Mouse (Mus musculus): ENCODE measurements around the gene Gtpbp2.
A peak's percentile ranks its signal among the peaks of the same experiment; 100 is the strongest.

Gtpbp2 gene

DNA sequence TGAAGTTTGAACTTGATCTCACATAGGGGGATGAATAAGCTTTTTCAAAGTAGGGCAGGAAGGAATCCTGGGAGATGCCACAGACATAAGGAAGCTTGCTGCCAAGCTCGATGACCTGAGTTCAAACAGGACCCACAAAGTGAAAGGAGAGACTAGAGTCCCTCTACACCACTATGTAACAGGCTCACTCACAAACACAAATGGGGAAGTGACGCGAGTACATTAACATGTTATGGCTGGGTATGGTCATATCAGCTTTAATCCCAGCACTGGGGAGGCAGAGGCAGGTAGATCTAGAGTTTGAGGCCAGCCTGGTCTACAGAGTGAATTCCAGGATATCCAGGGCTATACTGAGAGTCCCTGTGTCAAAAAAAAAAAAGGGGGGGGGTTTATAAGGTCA, 6.5 kb upstream of the Gtpbp2 start:
- DNase-seq (ENCODE audit: low spot score): no peak

DNA sequence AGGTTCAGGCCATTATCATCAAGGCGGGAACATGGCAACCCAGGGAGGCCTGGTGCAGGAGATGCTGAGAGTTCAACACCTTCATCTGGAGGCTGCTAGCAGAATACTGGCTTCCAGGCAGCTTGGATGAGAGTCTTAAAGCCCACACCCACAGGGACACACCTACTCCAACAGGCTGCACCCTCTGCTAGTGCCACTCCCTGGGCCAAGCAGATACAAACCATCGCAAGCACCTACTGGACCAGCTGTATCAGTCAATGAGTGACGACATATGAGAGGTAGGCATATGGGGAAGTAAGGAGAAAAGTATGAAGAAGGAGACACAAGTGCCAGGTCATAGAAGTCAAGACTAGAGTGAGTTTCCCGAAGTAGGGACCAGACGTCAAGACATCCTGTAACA, 4.2 kb upstream of the Gtpbp2 start:
- DNase-seq (ENCODE audit: low spot score): no peak

DNA sequence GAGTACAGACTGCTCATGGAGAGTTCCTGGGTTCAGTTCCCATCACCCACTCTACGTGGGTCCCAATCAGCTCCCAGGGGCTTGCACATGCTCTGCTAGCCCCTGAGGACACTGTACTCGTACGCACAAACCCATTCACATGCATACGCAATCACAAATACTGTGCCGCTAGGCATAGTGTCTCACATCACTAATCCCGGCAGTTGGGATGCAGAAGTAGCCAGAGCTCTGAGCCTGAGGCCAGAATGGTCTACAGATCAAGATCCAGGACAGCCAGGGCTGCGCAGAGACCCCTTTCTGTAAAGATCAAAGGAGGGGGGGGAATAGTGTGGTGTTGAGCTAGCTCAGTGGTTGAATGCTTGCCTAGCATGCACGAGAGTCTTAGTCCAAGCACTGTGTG, 3.7 kb upstream of the Gtpbp2 start:
- no peak for DNase-seq (ENCODE audit: low spot score)

DNA sequence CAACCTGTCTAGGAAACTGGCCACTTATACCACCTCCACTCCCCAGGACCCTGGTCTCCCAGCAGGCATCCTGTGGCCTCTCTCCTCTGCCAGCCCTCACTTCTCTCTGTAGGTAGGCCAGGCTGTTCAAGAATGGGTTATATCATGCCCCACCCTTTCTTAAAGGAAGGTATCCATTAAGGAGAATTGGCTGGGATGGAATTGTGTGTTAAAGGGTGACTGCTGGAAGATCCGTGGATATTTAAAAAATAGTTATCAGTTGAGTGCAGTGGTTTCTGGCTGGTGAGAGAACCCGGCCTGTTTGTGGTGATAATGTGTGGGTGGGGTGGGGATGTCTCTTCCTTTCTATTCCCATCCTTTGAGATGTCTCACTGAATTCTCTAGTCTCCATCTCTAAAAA, 1.6 kb upstream of the Gtpbp2 start:
- DNase-seq (ENCODE audit: low spot score): no peak

DNA sequence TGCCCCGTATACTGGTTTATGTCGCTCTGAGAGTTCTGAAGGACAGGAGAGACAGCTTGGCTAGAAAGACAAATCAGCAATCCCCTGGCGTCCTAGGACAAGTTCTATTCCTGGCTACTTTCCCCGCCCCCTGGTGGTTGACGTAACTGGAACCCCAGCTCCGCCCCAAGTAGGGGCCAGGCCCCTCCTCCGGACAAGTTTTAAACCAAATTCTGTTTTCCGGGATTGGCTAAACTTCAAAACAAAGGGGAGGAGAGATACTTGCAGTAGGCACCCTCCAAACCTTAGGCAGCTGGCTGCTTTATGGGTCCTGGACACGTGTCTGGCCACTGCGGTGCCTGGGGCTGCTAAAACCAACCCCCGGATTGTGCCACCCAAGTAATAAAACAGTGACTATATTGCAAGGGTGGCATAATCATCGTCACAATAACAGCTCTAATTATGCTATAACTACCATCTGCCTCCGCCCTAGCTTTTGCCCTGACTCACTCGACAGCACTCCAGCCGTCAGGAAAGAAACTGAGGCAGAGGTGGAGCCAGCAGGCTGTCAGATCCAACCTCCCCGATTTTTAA, 656 bp upstream of the Gtpbp2 start:
- DNase-seq (ENCODE audit: low spot score): peak; percentile 69

DNA sequence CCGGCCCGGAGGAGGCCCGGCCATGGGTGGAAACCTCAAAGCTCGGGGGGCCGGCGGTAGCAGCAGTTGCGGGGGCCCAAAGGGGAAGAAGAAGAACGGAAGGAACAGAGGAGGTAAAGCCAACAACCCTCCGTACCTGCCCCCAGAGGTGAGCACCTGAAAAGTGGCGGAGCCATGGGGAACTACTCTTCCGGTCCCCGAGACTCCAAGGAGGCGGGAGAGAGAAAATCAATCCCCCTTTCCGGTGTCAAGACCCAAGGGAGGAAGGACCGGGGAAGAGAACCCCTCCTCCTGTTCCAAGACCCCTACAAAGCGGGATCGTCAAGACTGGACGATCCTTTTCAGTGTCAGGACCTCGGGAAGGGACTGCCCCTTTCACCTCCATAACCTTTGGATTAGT, 347 bp downstream of the Gtpbp2 start:
- DNase-seq (ENCODE audit: low spot score): no peak

DNA sequence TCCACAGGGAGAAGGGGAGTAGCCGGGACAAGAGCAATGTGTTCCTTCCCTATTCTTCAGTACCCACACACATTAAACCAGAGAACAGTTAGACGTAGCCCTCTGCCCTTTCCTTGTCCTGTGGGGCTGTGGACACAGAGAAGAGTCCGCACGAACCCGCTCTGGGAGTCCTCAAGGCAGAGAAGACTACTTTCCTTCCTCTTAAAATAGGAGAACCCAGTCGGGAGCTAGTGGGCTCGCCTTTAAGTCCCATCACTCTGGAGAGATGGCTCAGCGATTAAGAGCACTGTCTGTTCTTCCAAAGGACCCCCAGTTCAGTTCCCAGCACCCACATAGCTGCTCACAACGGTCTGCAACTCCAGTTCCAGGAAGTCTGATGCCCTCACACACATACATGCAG, 878 bp downstream of the Gtpbp2 start:
- no peak for DNase-seq (ENCODE audit: low spot score)

DNA sequence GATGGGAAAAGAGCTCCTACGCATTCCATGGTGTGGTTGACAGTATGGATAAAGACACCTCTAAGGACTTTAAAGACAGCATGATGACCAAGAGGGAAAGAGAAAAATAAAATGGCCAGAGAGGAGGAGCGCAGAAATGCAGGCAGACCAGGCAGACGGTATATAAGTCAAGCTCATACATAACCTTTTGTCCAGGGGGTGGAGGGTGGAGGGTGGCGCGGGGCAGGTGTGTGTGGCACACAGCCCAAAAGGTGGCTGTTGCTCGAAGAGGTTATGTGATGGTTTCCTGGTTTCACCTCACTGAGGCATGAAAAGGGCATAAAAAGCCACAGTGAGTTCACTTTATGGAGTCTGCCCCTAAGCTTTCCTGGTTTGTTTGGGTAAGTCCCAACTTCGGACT, 1.7 kb downstream of the Gtpbp2 start:
- DNase-seq (ENCODE audit: low spot score): no peak

DNA sequence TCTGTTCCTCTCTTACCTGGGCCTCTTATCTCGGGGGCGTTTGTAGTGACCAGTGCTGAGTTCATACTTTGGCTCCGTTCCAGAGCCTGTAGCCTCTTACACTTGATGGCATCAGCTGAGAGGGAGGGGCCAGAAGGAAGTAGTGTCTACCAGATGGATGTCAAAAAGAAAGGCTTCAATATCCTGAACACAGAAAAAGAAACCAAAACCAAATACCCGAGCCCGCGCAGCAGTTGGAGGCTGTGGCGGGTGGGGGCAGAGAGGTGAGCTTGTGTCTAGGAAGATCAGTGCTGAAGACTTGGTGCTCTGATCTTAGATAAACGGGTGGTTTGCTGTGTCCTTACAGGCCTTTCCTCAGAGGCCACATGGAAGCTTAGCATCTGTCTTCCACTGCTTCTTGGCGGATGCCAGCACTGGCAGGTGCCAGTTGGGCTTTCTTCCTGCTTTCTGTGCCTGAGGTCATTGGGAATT, 2.2 kb downstream of the Gtpbp2 start:
- no peak for DNase-seq (ENCODE audit: low spot score)

DNA sequence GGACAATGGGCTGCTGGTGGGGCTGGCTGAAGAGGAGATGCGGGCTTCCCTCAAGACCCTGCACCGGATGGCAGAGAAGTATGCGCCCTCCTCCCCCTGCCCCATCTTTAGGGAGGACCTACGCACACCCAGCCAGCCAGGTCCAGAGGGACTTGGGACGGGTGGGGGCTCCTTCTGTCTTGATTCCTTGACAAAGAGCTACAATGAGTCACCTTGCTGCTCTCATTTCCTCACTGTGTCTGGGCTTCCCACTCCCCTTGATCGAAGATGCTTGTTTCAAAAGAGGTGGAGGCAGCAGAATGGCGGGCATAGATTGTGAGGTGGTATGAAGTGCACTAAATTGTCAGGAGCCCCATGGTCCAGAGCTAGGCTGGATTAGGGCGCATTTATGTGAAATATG, 3.5 kb downstream of the Gtpbp2 start:
- DNase-seq (ENCODE audit: low spot score): no peak

DNA sequence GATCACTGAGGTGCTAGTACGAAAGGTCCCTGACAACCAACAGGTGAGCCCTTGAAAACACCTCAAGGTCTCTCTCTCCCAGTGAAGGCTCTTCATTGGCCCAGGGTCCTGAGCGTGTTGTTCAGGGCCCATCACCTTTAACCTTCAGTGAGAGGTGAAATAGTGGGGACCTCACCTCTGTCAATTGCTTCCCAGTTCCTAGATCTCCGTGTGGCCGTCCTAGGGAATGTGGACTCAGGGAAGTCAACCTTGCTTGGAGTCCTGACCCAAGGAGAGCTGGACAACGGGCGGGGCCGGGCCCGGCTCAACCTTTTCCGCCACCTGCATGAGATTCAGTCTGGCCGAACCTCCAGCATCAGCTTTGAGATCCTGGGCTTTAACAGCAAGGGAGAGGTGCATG, 4.0 kb downstream of the Gtpbp2 start:
- DNase-seq (ENCODE audit: low spot score): no peak

DNA sequence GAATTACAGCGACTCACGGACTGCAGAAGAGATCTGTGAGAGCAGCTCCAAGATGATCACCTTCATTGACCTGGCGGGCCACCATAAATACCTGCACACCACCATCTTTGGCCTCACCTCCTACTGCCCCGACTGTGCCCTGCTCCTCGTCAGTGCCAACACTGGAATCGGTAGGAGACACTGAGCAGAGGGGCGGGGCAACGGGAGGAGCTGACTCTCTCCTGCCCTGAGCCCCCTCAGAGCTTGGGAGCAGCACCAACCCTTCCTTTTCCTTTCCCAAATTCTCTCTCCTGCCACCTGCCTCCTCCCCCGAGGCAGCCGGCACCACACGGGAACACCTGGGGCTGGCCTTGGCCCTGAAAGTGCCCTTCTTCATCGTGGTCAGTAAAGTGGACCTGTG, 4.6 kb downstream of the Gtpbp2 start:
- DNase-seq (ENCODE audit: low spot score): no peak

DNA sequence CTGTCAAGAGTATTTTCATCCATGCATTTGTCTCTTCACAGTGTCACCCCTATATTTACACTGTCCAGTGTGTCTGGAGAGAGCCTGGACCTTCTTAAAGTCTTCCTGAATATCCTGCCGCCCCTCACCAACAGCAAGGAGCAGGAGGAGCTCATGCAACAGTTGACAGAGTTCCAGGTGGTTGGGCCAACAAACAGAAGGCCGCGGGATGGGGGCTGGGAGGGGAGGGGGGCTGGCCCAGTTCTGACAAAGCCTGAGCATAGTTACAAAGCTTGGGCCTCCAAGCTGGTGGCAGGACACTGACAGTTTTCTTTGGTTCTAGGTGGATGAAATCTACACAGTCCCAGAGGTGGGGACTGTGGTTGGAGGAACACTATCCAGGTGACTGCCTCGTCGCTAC, 5.4 kb downstream of the Gtpbp2 start:
- DNase-seq (ENCODE audit: low spot score): no peak

DNA sequence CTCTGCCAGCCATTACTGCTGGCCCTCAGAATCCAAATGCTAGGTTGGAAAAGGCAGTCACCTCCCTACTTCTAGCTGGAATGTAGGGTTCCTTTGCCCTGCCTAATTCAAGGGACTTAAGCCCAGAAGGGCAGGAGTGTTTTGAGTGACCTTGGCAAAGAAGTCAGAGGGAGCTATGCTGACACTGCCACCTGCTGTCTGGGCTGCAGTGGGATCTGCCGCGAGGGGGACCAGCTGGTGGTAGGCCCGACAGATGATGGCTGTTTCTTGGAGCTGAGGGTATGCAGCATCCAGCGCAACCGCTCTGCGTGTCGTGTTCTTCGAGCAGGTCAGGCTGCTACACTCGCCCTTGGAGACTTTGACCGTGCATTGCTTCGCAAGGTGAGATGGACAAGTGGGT, 6.2 kb downstream of the Gtpbp2 start:
- no peak for DNase-seq (ENCODE audit: low spot score)

DNA sequence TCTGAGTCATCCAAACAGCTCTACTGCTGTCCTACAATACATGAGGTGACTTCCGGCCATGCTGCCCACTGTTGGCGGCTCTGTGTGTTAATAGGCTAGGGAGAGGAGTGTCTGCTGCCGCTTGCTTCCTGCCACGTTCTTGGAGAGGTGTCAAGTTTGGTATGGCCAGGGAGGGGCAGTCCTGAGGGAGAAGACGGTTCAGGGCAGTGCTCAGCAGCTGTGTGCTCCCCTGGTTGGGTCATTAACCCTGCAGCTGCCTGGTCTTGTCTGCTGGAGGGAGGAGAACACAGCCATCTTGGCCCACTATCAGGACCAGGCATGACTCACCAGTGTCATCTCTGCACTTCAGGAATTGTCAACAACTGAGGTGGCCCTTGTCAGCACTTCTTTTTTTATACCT, 7.5 kb downstream of the Gtpbp2 start:
- DNase-seq (ENCODE audit: low spot score): no peak

DNA sequence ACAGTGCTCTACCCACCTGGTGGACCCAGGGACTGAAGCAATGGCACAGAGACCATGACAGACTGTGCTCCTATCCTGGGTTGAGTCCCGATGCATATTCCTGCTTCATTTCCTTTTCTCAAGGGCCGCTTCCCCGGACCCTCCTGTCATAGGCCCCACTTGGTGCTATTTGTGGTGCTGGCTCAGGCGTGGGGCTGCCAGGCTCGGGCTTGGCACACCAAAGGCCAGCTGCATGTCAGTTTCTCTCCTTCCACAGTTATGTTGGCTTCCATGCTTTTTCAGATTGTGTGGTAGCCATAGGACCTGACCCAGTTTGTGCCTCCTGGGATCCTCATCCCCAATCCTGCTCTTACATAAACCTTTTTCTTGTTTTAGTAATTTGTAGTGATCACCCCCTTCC, 7.9 kb downstream of the Gtpbp2 start:
- DNase-seq (ENCODE audit: low spot score): no peak

DNA sequence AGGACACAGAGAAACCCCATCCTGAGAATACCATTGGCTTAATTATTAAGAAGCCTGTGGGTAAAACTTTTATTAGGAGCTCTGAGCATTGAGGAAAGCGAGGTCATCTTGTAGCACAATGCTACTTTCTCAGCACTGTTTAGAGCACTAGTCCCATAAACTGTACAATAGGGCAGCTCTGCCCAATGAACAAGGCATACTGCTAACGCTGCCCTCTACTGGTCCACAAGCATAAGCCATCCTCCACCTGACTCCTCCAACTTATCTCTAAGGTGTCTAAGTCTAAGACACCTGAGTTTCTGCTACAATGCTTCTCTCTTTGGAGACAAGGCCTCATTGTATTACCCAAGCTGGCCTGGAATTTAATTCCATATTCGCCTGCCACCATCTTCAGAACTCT, 9.7 kb downstream of the Gtpbp2 start:
- no peak for DNase-seq (ENCODE audit: low spot score)

DNA sequence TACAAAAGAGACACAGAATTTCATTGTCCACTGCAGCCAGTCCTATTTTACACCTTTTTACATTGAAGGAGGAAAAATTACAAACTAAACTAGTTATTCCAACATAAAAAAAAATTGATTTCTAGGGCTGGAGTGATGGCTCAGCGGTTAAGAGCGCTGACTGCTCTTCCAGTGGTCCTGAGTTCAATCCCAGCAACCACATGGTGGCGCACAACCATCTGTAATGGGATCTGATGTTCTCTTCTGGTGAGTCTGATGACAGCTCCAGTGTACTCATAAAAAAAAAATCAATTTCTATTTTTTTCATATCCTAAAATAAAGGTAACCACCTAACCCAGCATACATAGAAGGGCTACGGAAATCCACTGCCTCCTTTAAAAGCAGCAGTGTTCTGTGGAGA, 21.4 kb downstream of the Gtpbp2 start:
- no peak for DNase-seq (ENCODE audit: low spot score)

DNA sequence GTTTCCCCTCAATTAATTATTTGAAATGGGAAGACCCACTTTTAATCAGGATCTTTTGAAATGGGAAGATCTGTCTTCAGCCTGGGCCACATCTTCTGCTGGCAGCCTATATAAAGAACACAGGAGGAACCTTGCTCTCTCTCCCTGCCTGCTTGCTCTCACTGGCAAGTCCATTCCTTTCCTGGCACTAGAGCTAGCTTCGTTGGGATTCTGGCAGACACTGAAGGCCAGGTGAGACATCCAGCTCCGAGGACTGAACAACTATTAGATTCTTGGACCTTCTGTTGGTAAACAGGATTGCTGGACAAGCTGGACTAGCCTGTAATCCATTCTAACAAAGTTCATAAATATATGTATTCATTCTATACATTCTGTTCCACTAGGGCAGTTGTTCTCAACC, 28.0 kb downstream of the Gtpbp2 start:
- no peak for DNase-seq (ENCODE audit: low spot score)

DNA sequence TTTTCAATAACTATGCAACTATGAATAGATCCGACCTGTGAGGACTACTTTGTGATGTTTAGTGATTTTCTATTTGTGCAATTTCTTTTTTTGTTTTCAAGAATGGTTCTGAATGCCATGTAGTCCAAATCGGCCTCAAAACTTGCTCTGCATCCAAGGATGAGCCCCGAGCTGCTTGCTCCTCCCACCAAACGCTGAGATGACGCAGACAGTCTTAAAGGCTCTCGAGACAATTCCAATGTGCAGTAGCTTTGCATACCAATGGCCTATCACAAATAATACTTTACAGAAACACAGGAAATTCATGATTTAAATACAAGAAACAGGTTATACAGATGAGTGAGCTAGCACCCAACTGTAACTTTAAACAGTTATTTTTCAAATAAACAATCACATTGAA, 40.3 kb downstream of the Gtpbp2 start:
- DNase-seq (ENCODE audit: low spot score): no peak

DNA sequence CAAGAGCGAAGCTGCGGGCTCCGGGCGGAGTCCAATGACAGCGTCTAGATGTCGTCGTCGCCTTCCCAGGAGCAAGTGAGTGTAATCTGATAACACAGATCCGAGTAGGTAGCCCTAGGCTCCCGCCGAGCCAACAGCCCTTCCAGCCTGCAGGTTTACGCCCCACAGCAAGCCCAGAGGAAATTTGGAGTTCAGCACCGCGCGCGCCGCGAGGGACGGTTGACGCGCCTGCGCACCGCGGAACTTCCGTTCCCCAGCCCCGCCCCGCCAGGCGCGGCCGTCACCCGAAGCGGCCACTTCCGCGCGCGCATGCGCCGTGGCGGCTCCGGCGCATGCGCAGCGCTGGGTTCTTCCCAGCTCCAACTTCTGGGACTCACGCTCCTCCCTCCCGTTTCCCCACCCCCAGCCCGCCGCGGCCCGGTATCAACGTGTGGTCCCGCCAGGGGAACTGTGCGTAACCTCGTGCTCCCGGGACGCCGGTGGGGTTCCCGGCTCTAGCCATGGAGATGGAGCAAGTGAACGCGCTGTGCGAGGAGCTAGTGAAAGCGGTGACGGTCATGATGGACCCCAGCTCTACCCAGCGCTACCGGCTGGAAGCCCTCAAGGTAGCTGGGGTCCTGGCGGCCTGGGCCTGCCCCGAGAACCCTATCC, 41.7 kb downstream of the Gtpbp2 start, which contains the start of the genes Polh and Xpo5:
Gene Polh (minus strand): TSS at position 225 of the 651 bp plus-strand sequence.
Gene Xpo5 (plus strand): TSS at position 362 of the 651 bp plus-strand sequence.
- DNase-seq (ENCODE audit: low spot score): peak; percentile 65

DNA sequence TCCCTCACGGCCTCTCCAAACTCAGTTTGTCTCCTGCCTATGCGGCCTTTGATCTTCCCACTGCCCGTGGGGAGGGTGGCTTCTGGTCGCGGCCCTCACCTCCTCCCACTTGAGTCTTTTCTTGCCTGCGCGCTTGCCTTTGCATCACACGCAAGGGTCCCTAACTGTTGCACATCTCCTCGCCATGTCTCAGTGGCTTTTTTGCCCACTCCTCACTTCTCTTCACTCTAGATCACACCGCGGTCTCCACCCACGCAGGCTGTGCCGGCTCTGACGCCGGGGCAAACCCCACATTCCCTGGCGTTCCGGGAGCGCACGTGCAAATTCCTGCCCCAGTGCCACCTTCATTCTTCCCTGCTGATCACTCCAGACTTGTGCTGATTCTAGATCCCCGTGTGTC, 42.2 kb downstream of the Gtpbp2 start:
- DNase-seq (ENCODE audit: low spot score): no peak

DNA sequence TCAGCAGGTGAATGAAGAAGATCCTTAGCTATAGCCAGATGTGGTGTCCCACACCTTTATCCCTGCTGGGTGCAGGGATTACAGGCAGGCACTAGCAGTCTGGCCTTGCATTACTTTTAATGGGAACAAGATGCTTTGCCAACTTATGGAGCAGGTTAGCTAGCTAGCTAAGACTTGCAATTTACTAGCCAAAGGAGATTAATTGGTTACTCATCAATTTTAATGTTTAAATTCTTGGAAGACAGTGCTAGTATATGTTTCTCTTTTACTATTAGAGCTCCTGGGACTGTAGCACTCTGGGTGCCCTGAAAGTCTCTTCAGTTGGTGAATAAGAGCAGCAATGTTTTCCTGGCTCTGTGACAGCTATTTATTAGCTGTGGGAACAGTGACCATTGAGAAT, 45.8 kb downstream of the Gtpbp2 start:
- no peak for DNase-seq (ENCODE audit: low spot score)

DNA sequence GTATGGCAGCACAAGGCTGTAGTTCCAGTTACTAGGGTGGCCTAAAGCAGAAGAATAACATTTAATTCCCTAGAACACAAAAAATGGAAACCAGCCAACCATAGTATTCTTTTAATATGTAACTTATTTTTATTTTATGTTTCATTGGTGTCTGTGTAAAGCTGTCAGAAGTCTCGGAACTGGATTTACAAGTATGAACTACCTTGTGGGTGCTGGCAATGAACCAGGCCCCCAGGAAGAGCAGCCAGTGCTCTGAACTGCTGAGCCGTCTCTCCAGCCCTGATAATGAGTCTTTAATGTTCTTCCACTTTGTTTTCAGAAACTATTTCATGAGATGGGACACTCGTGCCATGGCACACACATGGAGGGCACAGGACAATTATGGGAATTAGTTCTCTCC, 49.7 kb downstream of the Gtpbp2 start:
- DNase-seq (ENCODE audit: low spot score): no peak

Data from urinary bladder, postnatal 10 days (tissue).